Mouse (Mus musculus) fibroblast of lung, adult 2 months (primary cell): ENCODE measurements at regions not wholly inside any gene's neighbourhood (a gene's known extent, or its start where the extent isn't known, plus 50 kb on each side); places are given as distances from the start of the nearest gene placed in this dataset.

ENCODE experiments used
- DNase-seq: peaks from one replicate; pipeline ENCODE4 v3.0.0-alpha.2; 2011; ENCODE audit warnings: low read depth

DNA sequence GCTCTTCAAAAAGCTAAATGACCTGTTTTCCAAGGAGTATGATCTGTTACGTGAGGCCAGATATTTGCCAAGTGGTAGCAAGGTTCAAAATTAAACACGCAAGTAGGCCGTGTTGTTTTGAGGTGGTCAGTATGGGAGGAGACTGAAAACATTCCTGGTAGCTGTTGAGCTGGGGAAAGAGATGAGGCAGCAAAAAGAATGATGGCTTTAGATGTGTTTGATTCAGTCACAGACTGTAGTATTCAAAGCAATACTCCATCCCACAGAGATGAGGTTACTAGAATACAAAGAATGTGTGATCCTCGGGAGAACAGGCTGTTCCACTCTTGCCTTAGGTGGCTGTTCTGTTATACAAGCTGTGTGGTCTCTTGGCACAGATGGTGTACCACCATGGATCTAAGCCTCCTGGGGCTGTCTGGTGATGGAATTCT, 742.7 kb upstream of the Zeb2 start:
- DNase-seq = peak; percentile 31

DNA sequence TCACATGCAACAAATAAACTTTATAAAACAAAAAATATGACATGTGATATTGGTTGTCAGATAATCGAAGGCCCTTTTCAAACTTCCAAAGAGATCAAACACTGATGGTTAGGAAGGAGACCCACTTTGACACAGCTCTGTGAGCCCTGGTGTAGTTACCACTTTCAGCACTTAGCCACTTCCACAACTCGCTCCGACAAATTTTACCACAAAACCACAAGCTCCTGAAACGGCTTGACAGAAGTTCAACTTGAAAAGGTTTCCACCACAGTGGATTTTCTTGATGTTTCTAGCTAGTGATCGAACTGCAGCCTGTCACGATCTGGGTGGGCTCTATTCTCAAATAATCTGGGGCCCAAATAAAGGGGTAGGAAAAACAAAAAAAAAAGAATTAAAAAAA, 742.2 kb upstream of the Zeb2 start:
- DNase-seq = peak; percentile 27

DNA sequence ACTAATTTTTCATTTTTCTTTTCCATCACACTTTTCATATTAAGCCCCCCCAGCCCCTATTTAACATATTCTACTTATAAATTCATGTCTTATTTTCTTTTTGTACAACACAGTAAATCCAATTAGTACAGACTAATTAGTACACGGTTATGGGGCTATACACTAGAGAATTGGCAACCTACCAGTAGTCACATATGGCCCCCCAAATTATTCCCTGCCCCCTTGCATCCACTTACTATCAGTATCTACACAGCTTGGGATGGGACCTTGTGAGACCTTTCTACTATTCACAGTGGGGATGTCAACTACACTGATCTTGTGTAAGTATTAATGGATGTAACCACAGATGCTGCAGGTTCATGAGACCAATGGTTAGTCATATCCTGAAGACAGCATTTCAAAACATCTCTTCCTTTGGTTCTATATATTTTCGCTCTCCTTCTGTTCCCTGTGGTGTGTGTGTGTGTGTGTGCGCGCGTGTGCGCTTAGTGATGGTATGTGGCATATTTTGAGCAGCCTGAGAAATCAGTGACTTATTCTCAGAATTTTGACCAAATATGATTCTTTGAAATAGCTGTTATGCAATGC, 732.9 kb upstream of the Zeb2 start:
- DNase-seq = no peak

GRCm38 (mm10) chr2:45840389-45840788, 723.2 kb upstream of the Zeb2 start:
- no peak for DNase-seq

- DNase-seq = no peak
These were observed 719.5 kb upstream of the Zeb2 start for GRCm38 (mm10) chr2:45836546-45837221.

- no peak for DNase-seq
These were observed 700.9 kb upstream of the Zeb2 start for GRCm38 (mm10) chr2:45817945-45818719.

DNA sequence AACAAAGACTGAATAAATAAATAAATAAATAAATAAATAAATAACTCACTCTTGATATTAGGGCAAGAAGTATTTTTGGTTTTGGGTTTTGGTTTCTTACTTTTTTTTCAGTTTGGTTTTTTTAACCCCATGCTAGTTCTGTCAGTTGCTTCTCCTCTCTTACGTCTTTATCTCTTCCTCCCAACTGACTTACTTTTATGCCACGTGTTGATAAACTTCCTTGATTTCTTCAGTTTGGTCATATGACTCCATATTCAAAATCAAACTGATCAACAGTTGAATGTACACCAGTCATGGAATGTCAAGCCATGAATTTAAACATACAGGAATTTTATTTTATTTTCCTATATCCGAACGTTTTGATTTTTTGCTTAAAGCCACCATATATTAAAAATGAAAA, 697.5 kb upstream of the Zeb2 start:
- no peak for DNase-seq

DNA sequence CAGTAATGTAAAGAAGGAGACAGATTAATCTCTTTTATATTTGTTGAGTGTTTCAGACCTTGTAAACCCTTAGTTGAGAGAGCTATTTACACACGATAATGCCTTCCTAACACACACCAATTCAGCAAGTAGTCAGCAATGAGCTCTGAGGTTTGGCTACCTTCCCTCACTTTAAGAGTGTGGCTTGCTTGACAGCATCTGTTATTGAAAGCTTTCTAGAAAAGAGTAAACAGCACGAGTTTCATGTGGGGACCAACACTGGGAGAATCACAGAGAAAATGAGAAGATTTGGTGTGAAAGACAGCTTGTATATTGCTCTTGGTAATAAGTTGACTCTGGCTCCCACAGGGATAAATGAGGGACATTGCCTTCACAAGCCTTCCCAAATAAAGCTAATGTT, 688.1 kb upstream of the Zeb2 start:
- peak; percentile 4 for DNase-seq

DNA sequence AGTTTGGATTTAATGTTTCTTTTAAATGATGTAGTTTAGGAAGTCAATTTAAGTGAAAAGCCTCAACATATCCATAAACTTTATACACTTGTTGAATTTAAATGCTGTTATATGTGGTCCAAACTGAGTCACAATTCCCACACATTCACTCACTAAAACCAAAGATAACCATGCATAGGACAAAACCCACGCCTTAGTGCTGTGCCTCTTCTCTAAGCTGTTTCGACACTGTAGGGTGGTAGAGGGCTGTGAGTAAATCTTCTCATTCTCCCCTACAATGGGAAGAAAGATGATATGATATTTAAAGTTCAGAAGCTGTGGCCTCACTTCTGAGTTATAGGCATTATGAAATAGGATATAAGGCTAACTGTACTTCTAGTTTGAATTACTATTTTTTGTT, 682.9 kb upstream of the Zeb2 start:
- no peak for DNase-seq

DNA sequence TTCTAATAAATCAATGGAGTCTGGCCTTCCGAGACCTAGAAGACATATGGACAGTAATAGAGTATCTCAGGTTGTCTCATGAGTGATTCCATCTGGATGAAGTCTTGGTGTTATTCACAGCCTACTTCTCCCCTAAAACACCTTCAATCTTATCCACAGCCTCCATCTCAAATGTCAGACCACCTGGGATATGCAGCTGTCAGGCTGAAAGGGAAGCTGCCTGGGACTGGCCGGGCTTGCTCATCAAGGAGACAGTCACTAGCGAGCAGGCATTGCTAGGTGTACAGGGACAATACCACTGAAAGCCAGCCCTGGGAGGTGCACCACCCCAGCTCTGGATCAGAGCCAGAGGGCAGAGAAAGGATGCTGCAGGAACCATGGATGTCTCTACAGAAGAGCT, 676.4 kb upstream of the Zeb2 start:
- DNase-seq = no peak

- DNase-seq = no peak
These were observed 672.5 kb upstream of the Zeb2 start for GRCm38 (mm10) chr2:45789739-45790138.

DNA sequence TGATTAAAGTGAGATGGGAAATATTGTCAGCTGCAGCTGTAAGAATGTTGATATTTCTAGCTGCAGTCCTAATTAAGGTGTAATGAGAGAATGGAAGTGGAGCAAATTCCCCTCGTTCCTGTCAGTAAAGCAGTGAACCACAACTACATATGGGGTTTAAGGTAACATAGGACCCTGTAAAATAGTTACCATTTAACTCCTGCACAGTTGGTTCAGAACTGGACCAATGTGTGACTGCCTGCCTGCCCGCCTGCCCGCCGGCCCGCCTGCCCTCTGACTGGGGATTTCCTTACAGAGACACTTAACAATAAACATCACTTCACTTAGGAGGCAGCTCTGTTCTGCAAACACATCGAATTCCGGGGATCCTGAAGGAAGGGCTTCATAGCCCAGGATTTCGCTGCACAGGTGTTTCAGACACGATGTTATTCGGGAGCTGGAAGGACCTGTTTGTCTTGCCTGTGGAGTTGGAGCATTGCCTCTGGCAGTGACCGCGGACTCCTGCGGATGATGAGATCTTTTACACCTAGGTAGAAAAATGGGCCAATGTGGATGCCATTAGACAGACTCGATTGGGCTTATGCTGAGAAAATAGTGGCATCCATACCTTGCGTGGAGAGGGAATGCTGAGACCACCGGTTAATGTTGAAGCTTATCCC, 670.7 kb upstream of the Zeb2 start:
- no peak for DNase-seq

GRCm38 (mm10) chr2:45786787-45787186, 669.6 kb upstream of the Zeb2 start:
- no peak for DNase-seq

GRCm38 (mm10) chr2:45785684-45786083, 668.5 kb upstream of the Zeb2 start:
- DNase-seq = no peak

DNA sequence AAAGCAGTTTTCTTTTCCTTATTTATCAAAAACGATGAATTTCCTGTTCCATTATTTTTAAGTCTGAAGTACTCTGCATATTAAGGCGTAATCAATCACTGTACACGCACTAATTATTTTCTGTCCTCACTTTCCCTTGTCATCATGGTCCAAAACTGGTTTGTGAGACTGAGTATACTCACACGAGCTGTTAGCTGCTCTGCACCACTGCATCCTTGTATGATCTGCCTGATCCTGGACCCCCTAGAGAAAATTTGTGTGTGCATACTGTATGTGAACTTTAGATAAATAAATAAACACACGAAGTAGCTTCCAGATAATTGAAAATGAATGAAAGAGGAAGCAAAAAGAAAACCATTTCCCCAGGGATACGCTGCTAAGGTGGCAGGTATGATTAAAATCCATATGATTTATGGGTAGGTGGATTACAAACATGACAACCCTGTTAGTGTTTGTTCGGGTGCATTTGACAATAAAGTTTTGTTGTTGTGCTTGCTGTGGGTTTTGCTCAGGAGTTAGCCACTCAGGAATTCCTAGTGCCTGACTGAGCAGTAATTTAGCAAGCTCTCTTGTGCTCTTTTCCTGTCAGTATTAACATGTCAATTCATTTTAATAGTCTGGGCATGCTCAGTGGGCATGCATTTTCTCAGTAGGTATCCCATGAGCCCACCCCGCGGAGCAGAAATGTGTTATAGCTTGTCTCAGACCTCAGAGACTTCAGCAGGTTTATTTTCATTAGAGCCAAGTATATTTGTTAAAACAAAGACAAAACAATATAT, 666.6 kb upstream of the Zeb2 start:
- no peak for DNase-seq

- peak; percentile 7 for DNase-seq
These were observed 660.3 kb upstream of the Zeb2 start for GRCm38 (mm10) chr2:45777466-45777865.

GRCm38 (mm10) chr2:45776485-45777135, 659.4 kb upstream of the Zeb2 start:
- DNase-seq = peak; percentile 40

- DNase-seq = peak; percentile 29
These were observed 658.5 kb upstream of the Zeb2 start for GRCm38 (mm10) chr2:45775691-45776090.

DNA sequence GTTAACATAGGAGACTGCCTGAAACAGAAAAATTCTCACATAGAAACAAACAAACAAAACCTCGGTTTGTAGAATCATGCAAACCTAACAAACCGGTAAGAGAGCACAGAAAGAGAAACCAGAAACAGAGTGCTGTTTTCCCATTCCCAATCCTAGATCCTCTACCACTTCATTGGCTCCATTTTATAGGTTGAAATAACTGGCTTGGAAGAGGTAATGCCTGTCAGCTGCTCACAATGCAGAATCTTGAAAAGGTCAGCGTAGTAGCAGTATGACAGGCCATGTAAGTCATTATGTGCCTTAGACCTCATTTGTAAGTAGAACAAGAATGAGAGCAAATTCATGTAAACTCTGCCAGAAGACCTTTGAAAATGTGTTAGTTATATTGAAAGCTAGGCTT, 657.2 kb upstream of the Zeb2 start:
- DNase-seq = no peak

DNA sequence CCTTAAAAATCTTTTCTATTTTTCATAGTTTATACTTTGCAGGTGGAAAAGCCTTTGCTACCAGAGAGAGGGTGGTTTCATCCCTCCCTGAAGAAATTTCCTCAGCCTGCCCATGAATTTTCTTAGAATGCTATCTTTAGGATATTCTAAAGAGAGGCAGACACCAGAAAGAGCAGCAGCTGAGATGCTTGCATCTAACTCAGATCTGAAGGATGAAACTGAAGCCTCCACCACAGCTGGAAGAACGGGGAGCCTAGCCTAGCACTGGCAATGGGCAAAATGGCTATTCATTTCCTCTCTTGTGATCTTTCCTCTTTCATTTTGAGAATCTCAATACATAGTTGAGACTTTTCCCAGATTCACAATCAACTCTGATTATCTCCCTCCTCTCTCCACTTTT, 640.0 kb upstream of the Zeb2 start:
- no peak for DNase-seq

- no peak for DNase-seq
These were observed 639.2 kb upstream of the Zeb2 start for GRCm38 (mm10) chr2:45756395-45756794.
